Mouse (Mus musculus) adipocyte (in vitro differentiated cells): Measurements from ENCODE around the gene Abcc5.

Experiments
- DNase-seq: peaks from one replicate; pipeline ENCODE4 v3.0.0-alpha.2; 2016; ENCODE audit warnings: low spot score

Gene Abcc5

DNA sequence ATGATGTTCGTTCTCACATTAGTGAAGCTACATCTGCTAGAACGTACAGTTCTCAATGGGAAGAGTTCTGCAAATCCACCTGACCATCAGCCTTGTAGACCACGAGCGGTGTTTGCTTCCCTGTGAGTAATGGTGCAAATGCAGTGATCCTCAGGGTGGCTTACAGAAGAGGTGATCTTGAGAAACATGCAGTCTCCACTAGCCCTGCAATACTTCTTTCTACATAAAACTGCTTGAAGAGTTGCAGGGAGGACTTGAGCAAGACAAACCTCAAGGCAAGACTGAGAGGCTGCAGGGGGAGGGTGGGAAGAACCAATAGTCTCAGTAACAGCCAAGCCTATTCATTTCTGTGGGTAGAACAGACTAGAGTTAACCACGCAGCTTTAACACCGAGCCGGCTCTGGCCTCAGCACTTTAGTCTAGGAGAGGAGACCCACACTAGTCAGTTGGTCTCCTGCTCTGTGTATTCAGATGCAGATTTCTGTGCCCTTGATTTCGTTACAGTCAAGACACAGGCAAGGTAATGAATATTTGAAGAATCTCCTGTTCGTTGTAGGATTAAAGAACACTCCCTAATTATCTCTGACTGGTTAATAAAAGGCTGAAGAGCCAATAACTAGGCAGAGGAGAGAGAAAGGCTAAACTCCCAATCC lies 66.4 kb downstream of the Abcc5 start:
- no peak for DNase-seq

DNA sequence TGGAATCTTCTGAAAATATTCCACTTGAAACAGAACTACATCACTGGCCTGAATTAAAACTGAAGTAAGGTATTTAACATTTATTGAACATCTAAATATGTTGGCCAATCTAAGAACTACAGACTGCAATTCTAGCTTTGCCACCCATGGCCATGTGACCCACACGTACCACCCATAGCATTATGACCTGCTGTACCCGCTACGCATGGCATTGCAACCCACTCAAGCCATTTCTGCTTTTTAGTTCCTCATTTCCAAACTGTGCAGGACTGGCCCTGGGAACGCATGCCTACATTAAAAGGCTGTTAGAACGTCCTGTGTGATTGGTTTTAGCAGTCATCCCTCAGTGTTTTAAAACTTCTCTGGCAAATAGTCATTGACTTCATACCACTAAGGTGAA lies 68.4 kb downstream of the Abcc5 start:
- no peak for DNase-seq

DNA sequence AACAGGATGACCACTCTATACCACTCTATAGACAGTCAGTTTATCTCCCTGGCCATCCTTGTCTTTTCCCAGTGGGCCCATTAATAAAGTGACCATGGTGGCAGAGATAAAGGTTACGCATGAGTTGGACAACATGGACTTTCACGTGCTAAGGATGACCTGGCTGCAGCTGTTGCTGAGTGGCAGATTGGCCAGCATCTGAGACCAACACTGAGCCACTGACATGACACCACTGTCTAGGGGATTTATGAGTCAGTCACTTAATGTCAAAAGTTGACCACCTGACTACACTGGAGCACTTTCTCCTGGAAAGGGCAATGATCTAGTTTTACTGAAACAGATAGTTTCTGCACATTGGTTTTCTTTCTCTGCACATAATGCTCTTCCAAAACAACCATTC lies 71.4 kb downstream of the Abcc5 start:
- DNase-seq, result no peak

DNA sequence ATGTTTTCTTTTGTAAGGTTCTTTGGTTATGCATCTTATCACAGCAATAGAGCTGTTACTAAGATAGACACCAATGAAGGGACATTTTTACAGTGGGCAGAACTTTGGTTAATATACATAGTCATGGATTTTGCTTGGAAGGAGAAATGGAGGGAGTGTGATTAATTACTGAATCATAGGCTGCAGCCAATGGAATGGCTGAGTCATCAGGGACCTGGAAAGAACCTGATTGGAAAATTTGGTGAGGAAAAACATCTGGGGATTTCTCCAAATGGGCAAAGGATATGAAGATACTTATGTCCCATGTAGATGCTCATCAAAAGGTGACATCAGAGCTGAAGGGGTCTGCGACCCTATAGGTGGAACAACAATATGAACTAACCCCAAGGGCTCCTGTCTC lies 72.2 kb downstream of the Abcc5 start:
- DNase-seq, result no peak

DNA sequence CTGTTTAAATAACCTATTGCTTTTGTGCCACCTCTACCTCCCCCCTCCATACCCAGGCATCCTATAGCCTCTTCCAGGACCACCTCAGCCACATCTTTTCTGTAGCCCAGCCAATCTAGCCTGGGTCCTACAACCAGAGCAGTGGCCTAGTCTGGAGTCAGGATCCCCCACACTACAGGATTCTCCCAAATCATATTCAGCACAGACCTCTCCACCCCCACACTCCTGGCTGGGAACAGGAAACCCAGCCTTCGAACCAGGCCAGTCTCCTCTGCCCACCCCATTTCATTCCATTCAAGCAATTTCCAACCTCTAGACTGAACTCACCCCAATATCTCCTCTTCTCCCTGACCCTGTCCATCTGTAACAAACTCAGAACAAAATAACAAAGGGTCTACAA lies 80.7 kb downstream of the Abcc5 start:
- no peak for DNase-seq

DNA sequence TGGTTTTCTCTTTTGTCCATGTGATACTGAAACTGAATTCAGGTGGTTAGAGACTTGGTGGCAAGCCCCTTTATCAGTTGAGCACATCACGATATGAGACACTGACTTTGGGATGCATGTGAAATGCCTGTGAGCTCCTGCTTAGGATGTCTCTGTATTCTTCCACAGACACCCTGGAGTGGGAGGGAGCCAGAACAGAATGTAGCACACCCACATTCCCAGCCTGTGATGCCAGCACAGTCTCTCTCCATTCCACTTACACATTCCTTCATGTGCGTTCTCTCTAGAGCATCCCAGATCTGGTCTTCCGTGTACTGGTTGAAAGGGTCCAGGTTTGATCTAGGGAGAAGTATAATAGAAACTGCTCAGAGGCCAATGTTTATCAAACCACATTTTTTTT lies 87.6 kb downstream of the Abcc5 start:
- no peak for DNase-seq

DNA sequence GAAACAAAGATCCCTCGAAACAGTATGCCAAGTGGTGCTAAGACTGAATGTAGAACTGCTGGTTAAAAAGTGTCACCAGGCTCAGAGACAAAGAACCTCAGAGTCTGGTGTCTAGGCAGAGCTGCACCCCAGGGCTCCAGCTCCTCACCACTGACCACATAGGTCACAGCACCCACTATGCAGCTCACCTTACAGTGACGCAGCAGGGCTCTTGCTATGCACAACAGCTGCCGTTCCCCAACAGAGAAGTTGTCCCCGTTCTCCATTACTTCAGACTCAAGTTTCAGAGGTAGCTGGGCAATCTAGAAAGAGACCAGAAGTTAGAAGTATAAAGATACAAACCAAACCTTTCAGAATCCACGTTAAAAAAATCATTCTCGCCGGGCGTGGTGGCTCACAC lies 91.3 kb downstream of the Abcc5 start:
- no peak for DNase-seq

DNA sequence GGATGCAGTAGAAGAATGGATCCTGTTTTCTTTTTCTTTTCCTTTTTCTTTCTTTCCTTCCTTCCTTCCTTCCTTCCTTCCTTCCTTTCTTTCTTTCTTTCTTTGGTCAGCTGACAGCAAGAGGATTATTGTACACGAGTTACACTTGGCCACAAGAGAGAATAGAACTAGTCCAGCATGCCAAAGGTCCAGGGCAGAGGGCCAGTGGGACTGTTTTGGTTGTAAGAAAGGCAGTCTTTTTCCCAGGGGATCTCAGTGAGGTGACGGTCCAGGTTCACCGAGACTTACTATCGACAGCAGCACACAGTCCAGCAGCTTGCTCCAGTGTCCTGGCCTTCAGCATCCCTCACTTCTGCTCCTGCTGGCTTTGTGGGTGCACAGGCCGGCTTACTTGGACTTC lies 97.9 kb downstream of the Abcc5 start:
- peak; percentile 97 for DNase-seq

DNA sequence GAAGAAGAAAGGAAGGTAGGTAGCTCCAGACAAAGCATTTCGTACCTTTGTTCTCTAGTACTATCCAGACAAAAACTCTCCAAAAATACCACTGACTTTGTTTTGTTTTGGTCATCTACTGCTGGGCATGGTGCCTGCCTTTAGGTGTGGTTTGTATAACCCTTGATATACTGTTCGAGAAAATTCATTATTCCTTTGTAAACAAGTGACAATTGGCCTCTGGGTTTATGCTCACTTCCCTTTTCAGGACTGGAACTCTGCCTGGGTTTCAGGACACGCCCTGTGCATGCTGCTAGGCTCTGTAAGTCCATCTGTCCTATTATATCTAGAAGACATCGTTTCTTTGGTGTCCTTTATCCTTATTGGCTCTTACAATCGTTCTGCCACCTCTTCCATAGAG lies 100.9 kb downstream of the Abcc5 start, which contains the start of gene Cyp2ab1:
Cyp2ab1 (minus strand) TSS at position 119 of the 400 bp plus-strand sequence.
- peak; percentile 79 for DNase-seq

DNA sequence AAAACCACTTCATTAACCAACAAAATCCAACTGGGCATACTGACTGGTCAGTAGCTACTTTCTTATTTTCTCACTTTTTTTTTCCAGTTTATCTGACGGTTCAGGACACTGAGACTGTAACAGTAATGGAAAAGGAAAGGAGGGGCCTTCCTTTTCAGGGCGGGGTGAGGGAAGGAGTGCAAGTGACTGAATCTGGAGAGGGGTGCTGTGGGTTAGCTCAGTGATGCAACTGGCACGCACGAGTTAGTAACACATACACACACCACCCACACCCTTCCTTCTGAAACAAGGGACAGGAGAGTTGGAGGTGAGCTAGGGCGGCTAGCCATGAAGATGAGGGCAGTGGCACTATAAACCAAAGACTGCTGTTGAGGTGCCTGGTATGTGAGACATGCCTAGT lies 102.3 kb downstream of the Abcc5 start:
- no peak for DNase-seq

DNA sequence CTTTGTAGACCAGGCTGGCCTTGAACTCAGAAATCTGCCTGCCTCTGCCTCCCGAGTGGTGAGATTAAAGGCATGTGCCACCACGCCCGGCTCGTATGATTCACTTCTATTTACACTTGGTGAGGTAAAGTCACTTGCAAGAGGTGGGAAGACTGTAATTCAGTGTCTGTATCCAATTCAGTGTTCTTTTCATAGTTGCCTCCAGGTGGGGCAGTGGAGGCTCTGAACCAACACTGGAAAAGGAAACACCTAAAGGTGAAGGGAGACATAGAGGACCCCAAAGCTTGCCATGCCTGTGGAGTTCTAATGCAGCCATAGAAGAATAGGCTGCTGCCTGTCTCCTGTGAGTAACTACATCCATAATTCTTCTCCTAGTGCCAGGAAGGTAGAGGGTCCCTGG lies 103.9 kb downstream of the Abcc5 start:
- no peak for DNase-seq

DNA sequence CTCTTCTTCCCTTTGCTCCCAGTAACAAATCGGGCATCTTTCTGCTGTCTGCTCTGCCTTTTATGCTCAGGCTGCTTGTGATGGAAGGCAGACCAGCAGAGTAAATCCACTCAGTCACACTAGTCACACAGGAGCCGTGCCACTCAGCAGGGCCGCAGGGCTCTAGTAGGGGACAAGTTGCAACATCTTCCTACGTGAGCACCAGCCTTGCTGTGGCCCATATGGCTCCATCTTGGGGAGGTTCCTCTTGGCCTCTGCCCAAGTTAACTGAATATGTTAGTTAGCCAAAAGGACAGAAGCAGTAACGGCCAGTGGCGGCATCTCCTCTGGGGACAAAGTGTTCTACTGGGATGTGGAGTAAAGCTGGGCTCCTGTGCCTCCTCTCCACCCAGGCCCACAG lies 109.4 kb downstream of the Abcc5 start:
- DNase-seq, result peak; percentile 45

DNA sequence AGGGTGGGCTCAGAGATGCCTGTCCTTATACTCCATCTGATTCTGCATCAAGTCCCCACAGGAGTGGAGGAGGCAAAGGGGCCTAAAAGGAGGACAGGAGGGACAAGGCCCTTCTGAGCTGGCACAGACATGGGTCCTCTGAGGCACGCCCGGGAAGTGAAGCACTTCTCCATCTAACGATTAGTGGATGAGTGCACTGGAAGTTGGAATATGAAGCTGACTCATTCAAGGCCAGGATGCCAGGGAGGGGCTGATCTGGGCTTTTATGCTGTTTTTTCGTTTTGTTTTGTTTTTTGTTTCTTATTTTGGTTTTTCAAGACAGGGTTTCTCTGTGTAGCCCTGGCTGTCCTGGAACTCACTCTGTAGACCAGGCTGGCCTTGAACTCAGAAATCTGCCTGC lies 110.9 kb downstream of the Abcc5 start:
- DNase-seq, result no peak

DNA sequence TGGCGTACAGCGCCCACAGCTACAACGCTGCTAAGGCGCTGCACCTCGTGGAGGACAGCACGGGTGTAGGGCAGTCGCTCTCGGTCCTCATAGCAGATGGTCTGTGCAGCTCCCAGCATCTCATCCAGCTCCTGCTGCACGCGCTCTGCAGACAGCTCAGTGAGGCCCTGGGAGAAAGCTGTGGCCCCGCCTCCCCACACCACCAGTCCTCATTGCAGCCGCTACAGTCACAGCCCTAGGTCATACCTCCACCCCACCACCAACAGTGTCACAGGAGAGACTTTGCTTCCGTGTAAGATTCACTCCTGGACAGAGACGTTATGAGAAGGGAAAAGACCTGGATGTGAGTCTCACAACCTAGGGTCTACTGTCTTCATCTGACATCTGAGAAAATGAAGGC lies 113.9 kb downstream of the Abcc5 start:
- DNase-seq, result no peak

DNA sequence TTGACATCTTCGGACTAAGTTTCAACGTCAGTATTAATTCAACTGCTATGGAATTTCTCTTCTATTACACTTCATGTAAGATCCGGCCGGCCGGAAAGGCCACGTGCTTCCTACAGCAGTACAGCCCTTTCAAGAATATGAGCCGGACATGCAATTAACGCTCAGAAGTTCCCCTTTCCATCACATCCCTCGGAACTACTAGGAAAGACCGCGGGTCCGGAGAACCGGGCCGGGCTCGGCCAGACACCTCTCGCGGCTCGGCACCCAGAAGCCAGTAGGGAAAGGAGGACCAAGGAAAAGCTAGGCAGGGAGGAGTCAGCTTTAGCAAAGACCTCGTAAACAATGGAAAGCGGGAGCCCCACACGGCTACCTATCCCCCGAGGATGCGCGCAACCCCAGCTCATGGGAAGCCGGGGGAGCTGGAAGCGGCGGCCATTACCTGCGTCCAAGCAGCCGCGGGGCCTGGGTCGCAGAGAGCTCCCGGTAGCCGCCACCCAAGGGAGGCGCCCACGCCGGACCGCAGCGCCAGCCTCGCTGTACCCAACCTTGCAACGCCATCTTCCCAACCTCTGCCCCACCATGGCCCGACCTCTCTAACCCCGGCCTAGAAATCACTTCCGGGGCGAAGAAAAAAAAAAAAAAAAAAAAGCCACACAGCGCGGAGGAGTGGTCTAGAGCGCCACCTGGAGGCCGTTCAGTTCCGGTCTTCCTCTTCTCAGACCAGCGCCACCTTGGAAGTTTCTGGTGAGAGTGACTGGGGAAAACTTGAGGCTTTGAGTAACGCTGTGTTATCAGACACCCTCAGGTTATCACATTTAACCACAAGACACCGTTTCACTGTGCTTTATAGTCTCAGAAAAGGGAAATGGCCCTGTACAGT lies 124.2 kb downstream of the Abcc5 start, which contains the start of gene Parl:
Parl (minus strand) TSS at position 618 of the 880 bp plus-strand sequence.
- peak; percentile 98 for DNase-seq

DNA sequence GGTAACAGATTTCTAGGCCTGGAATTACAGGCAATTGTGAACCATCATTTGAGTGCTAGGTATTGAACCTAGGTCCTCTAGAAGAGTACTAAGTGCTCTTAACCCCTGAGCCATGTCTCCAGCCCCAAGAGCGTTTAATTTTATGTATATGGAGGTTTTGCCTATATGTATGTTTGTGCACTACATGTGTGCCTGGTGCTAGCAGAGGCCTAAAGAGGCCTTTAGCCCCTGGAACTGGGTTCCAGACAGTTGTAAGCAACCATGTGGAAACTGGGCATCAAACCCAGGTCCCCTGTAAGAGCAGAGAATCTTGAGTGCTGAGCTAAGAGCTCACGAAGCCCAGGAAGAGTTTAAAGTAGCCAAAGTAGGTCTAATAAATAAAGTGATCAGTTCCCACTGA lies 126.1 kb downstream of the Abcc5 start:
- no peak for DNase-seq
